Mouse (Mus musculus) liver, postnatal 0 days (tissue): ENCODE measurements around the gene Klk1b8. TPM values are rescaled to one million over a fixed set of nuclear protein-coding genes. Genes with fewer than 3 reads are reported as not detected.

Experiments
- ATAC-seq: fragments of 200-750 bp; cut with Nextera tagmentation; 2 replicates; pipeline ENCODE4 v1.8.0; 2017; ENCODE audit warnings: mild to moderate bottlenecking, moderate library complexity
- DNase-seq: peaks from one replicate; pipeline ENCODE4 v3.0.0-alpha.2; 2016
- H3K27ac ChIP-seq: fragments of 300-500 bp; sonication (generic); 2 replicates; pipeline ENCODE4 v1.5.1; 2014; ENCODE audit warnings: antibody characterized with exemption, moderate library complexity, mild to moderate bottlenecking, low read depth
- H3K27me3 ChIP-seq: fragments of 300-500 bp; sonication (generic); 2 replicates; pipeline ENCODE4 v1.6.1; 2014; ENCODE audit warnings: low read length, control low read depth, mixed read lengths; ENCODE audit not compliant: insufficient read depth
- H3K36me3 ChIP-seq: fragments of 300-500 bp; sonication (generic); replicated peaks from 2 replicates; pipeline ENCODE4 v1.6.1; 2014; ENCODE audit warnings: mild to moderate bottlenecking, control low read depth, low read length, moderate library complexity, mixed read lengths; ENCODE audit not compliant: insufficient read depth
- H3K4me1 ChIP-seq: fragments of 300-500 bp; sonication (generic); 2 replicates; pipeline ENCODE4 v1.6.1; 2014; ENCODE audit warnings: antibody characterized with exemption, mild to moderate bottlenecking, control low read depth; ENCODE audit not compliant: insufficient read depth
- H3K4me2 ChIP-seq: fragments of 300-500 bp; sonication (generic); 2 replicates; pipeline ENCODE4 v1.6.1; 2014; ENCODE audit warnings: low read depth, mild to moderate bottlenecking, low read length, moderate library complexity, mixed read lengths
- H3K4me3 ChIP-seq: fragments of 300-500 bp; sonication (generic); 2 replicates; pipeline ENCODE4 v1.5.1; 2014; ENCODE audit warnings: low read depth, low read length
- H3K9ac ChIP-seq: fragments of 300-500 bp; sonication (generic); replicated peaks from 2 replicates; pipeline ENCODE4 v1.6.1; 2014; ENCODE audit warnings: mild to moderate bottlenecking, moderate library complexity
- H3K9me3 ChIP-seq: fragments of 300-500 bp; sonication (generic); 2 replicates; pipeline ENCODE4 v1.6.1; 2016; ENCODE audit warnings: mild to moderate bottlenecking, control low read depth, low read length, mixed read lengths
- CTCF ChIP-seq: sonication (generic); IDR thresholded peaks from 2 replicates; pipeline ENCODE4 v1.5.1; 2016; ENCODE audit warnings: antibody characterized with exemption, low read depth
- EP300 ChIP-seq: IDR thresholded peaks from 2 replicates; pipeline ENCODE4 v1.6.1; 2016; ENCODE audit warnings: antibody characterized with exemption, low read depth, mild to moderate bottlenecking
- WGBS: fragments of 180-500 bp; shearing (Covaris S2); extraction: QIAGEN DNeasy Blood & Tissue Kit; methylation state at CpG from one replicate; pipeline ENCODE4 v1.1.7; 2014; ENCODE audit not compliant: insufficient replicate concordance; 5-methylcytosine and 5-hydroxymethylcytosine counted together
- polyA plus RNA-seq: library from polyadenylated mRNA; unstranded; fragments of >200 nt; fragmentation: Nextera tagmentation; extraction: Ambion mirVana; gene quantifications from 2 replicates; pipeline ENCODE4 v1.2.1, GENCODE M21; 2015

Gene Klk1b8
- polyA plus RNA-seq, 1 experiment from 2014 or later = not detected

- no peak for TF ChIP-seq CTCF
- no peak for TF ChIP-seq EP300
- ATAC-seq = no peak
- no peaks in the 10 kb centered on the region for H3K9me3 ChIP-seq
- no peak overlapping the region for H3K9ac ChIP-seq
- H3K36me3 ChIP-seq = no peaks in the 10 kb centered on the region
- no peak overlapping the region for H3K4me2 ChIP-seq
- no peak overlapping the region; the same call in 1 of the 2 replicates for H3K27ac ChIP-seq
- no peak overlapping the region for H3K4me3 ChIP-seq
- WGBS = 42% methylated on average over 6 of the region's 6 CpGs
- no peak for DNase-seq
- no peaks in the 10 kb centered on the region for H3K27me3 ChIP-seq
- no peaks in the 10 kb centered on the region for H3K4me1 ChIP-seq
Measured at GRCm38 (mm10) chr7:43921087-43921486, 29.4 kb upstream of the Klk1b8 start.

- 65% methylated on average over 2 of the region's 2 CpGs for WGBS
- Histone ChIP-seq H3K4me3 (no peak overlapping the region), H3K9ac (no peak overlapping the region), H3K27me3 (no peaks in the 10 kb centered on the region), H3K4me2 (no peak overlapping the region), H3K27ac (no peak overlapping the region), H3K9me3 (no peaks in the 10 kb centered on the region), H3K4me1 (no peaks in the 10 kb centered on the region), H3K36me3 (no peaks in the 10 kb centered on the region)
- no peak for TF ChIP-seq EP300
- no peak for TF ChIP-seq CTCF
- DNase-seq (no peak), ATAC-seq (no peak)
Measured at GRCm38 (mm10) chr7:43921941-43922340, 28.5 kb upstream of the Klk1b8 start.

GRCm38 (mm10) chr7:43925985-43926384 lies 24.5 kb upstream of the Klk1b8 start:
- ATAC-seq = no peak
- DNase-seq = no peak
- WGBS = 55% methylated on average over 5 of the region's 5 CpGs

GRCm38 (mm10) chr7:43928521-43928920 lies 21.9 kb upstream of the Klk1b8 start:
- TF ChIP-seq CTCF (peak; percentile 40), EP300 (no peak)
- H3K27ac ChIP-seq = no peak overlapping the region
- no peaks in the 10 kb centered on the region for H3K36me3 ChIP-seq
- H3K9me3 ChIP-seq = no peaks in the 10 kb centered on the region
- H3K9ac ChIP-seq = no peak overlapping the region
- no peak for DNase-seq
- 48% methylated on average over 4 of the region's 4 CpGs for WGBS
- H3K4me2 ChIP-seq = no peak overlapping the region
- ATAC-seq = no peak
- H3K4me1 ChIP-seq = no peaks in the 10 kb centered on the region
- H3K27me3 ChIP-seq = no peaks in the 10 kb centered on the region
- no peak overlapping the region for H3K4me3 ChIP-seq

More at GRCm38 (mm10) chr7:43925985-43926384, 24.5 kb upstream of the Klk1b8 start:
- no peaks in the 10 kb centered on the region for H3K27me3 ChIP-seq
- no peaks in the 10 kb centered on the region for H3K9me3 ChIP-seq
- TF ChIP-seq EP300 = no peak
- TF ChIP-seq CTCF = peak; percentile 47
- H3K9ac ChIP-seq = no peak overlapping the region
- H3K4me1 ChIP-seq = no peaks in the 10 kb centered on the region
- no peak overlapping the region for H3K4me3 ChIP-seq
- H3K4me2 ChIP-seq = no peak overlapping the region
- no peaks in the 10 kb centered on the region for H3K36me3 ChIP-seq
- no peak overlapping the region for H3K27ac ChIP-seq

- Histone ChIP-seq H3K9ac (no peak overlapping the region), H3K4me3 (no peak overlapping the region), H3K4me1 (no peaks in the 10 kb centered on the region), H3K4me2 (no peak overlapping the region), H3K36me3 (no peaks in the 10 kb centered on the region), H3K27me3 (no peaks in the 10 kb centered on the region), H3K27ac (no peak overlapping the region), H3K9me3 (no peaks in the 10 kb centered on the region)
- no peak for ATAC-seq
- TF ChIP-seq EP300 (no peak), CTCF (no peak)
- WGBS = 56% methylated on average over 4 of the region's 4 CpGs
- no peak for DNase-seq
Measured at GRCm38 (mm10) chr7:43932337-43932736, 18.1 kb upstream of the Klk1b8 start.

GRCm38 (mm10) chr7:43933440-43933839 lies 17.0 kb upstream of the Klk1b8 start, which contains the start of gene Klk15:
Klk15 (plus strand) TSS chr7:43933740.
- H3K4me1 ChIP-seq = no peaks in the 10 kb centered on the region
- no peaks in the 10 kb centered on the region for H3K36me3 ChIP-seq
- H3K27me3 ChIP-seq = no peaks in the 10 kb centered on the region
- no peak within 1 kb of the TSS for H3K9ac ChIP-seq
- H3K9me3 ChIP-seq = no peaks in the 10 kb centered on the region
- H3K4me2 ChIP-seq = no peak within 1 kb of the TSS
- ATAC-seq (no peak), DNase-seq (no peak)
- H3K27ac ChIP-seq = no peak within 1 kb of the TSS
- no peak within 1 kb of the TSS for H3K4me3 ChIP-seq
- WGBS = 78% methylated on average over 3 of the region's 3 CpGs
- no peak for TF ChIP-seq EP300
- no peak for TF ChIP-seq CTCF

GRCm38 (mm10) chr7:43934747-43935146 lies 15.7 kb upstream of the Klk1b8 start:
- H3K9ac ChIP-seq = no peak overlapping the region
- no peaks in the 10 kb centered on the region for H3K36me3 ChIP-seq
- no peaks in the 10 kb centered on the region for H3K4me1 ChIP-seq
- TF ChIP-seq EP300 = no peak
- no peak for TF ChIP-seq CTCF
- WGBS = 53% methylated on average over 3 of the region's 3 CpGs
- H3K9me3 ChIP-seq = no peaks in the 10 kb centered on the region
- no peak overlapping the region for H3K27ac ChIP-seq
- no peak overlapping the region for H3K4me2 ChIP-seq
- ATAC-seq (no peak), DNase-seq (no peak)
- H3K4me3 ChIP-seq = no peak overlapping the region
- H3K27me3 ChIP-seq = no peaks in the 10 kb centered on the region
